Mouse (Mus musculus) testis, adult 2 months (tissue): ENCODE results near the gene Hoxa10.

Experiments
- CTCF ChIP-seq: fragments of 200-500 bp; IDR thresholded peaks from 2 replicates; pipeline ENCODE4 v1.5.1; 2012; ENCODE audit warnings: low read depth, mild to moderate bottlenecking, inconsistent platforms, low read length, moderate library complexity; ENCODE audit not compliant: control insufficient read depth, insufficient read depth, insufficient replicate concordance
- POLR2A ChIP-seq: fragments of 200-500 bp; IDR thresholded peaks from 2 replicates; pipeline ENCODE4 v1.6.1; 2012; ENCODE audit warnings: low read depth, mild to moderate bottlenecking, inconsistent platforms, low read length, moderate library complexity; ENCODE audit not compliant: control insufficient read depth

- TF ChIP-seq POLR2A (no peak), CTCF (no peak)
Observed at GRCm38 (mm10) chr6:52244471-52245039, 3.9 kb upstream of the Hoxa10 start.
